Mouse (Mus musculus) G1E (cell line): ENCODE measurements around the gene Sipa1l3.

ENCODE experiments used
- CTCF ChIP-seq: IDR thresholded peaks from 2 replicates; pipeline ENCODE4 v1.5.1; 2012; ENCODE audit warnings: low read depth, low read length, inconsistent platforms, mixed read lengths
- TAL1 ChIP-seq: conservative IDR thresholded peaks from 2 replicates; pipeline ENCODE4 v1.6.1; 2012; ENCODE audit warnings: low read depth, low read length, inconsistent platforms, mixed read lengths

DNA sequence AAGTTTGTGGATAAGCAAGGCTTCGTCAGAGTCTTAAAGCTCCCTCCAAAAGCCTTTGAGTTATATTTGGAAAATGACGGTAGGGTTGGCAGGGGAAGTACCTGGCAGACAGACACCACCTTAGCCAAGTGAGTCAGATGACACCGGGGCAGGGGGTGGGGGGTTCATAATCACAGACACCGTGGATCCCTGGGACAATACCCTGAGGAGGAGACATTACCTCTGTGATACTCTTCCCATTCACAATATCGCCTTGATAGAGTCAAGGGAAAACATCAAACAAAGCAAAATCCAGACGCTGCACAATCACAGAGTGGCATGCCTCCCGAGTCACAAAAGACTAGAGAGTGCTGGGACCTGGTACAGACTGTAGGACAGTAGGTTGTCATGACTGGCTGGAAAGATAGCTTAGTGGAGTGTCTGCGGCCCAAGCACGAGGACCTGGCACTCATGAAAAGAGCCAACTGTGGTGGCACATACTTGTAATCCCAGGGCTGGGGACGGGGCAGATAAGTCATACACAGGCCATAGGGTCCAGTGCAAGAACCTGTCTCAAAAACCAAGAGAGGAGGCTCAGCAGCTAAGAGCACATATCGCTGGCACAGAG, 85.4 kb downstream of the Sipa1l3 start:
- TF ChIP-seq CTCF (no peak), TAL1 (no peak)
